Mouse (Mus musculus) heart, postnatal 0 days (tissue): ENCODE measurements around the gene Klhdc7b.
A peak's percentile ranks its signal among the peaks of the same experiment; 100 is the strongest.

Source experiments
- CTCF ChIP-seq: IDR thresholded peaks from 2 replicates; pipeline ENCODE4 v1.5.1; 2016; ENCODE audit warnings: antibody characterized with exemption, control low read depth, low read depth
- EP300 ChIP-seq: IDR thresholded peaks from 2 replicates; pipeline ENCODE4 v1.6.1; 2016; ENCODE audit warnings: antibody characterized with exemption, low read depth

GRCm38 (mm10) chr15:89429352-89430221 lies 44.9 kb downstream of the Klhdc7b start, which contains the start of the genes C730034F03Rik, Gm44502 and Chkb:
- TF ChIP-seq CTCF (no peak), EP300 (peak; percentile 80; the same call in 1 of the 2 replicates)
